Mouse (Mus musculus) thymus, postnatal 14 days (tissue): ENCODE data around the gene 1700020N01Rik.
A peak's percentile ranks its signal among the peaks of the same experiment; 100 is the strongest.

ENCODE experiments used
- DNase-seq: peaks from one replicate; pipeline ENCODE4 v3.0.0; 2021

1700020N01Rik gene

DNA sequence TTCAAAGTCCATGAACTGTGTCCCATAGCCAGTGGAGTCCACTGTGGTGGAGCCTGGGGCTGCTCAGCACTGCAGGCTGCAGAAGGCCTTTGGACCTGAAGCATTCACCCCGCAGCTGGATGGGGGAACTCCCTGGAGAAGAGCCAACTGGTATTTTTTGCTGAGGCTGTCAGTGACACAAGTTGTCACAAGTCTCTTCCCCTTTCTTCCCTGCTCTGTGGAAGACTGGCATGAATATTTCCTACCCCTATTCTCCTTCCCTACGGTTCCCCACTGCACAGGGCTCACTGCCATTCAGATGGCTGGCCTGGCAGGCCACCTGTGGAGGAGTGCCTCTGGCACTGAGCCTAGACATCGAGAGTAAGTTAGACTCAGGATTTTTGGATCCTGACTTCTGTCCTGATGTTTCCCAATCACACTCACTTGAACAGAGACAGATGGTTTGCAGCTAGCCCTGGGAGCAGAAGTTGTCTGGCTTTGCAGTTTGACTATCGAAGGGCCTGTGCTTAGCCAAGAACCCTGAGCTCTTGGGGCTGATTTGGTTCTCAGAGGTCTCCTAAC lies 12.1 kb downstream of the 1700020N01Rik start:
- no peak for DNase-seq

DNA sequence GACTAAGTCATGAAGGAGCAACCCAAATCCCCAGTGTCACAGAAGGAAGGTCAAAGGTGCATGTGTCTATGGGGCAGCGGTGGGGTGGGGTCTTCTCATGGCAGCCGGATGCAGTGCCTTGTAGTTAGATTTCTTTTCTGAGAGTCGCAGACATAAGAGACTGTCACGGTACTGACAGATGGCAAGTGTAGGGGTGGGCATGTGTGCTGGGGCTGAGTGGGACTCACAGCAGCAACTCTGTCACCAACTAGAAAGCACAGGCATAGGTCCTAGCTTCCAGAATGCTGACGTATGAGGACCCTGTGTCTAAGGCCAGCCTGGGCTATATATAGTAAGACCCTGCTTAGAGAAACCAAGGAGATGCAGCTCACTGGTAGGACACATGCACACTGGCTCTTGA lies 12.7 kb downstream of the 1700020N01Rik start:
- DNase-seq: no peak

DNA sequence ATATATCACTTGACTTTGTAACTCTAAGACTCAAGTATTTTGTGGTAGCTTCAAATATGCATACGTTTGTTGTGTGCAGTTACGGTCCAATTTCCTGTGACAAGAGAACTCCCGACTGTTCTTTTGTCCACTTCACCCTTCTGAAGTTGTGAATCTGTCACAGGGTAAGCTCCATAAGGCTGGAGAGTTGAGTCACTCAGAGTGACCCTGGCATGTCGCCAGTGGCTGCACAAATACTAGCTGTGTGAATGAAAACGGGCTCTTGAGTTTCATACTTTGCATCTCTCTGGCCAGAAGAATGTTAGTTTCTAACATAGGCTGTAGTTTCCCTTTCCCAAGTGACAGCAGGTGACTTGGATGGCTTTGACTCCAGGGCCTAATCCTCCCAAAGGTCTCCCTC lies 14.0 kb downstream of the 1700020N01Rik start:
- DNase-seq: no peak

- no peak for DNase-seq
These were observed 16.6 kb downstream of the 1700020N01Rik start for GRCm38 (mm10) chr10:21609583-21609982.

DNA sequence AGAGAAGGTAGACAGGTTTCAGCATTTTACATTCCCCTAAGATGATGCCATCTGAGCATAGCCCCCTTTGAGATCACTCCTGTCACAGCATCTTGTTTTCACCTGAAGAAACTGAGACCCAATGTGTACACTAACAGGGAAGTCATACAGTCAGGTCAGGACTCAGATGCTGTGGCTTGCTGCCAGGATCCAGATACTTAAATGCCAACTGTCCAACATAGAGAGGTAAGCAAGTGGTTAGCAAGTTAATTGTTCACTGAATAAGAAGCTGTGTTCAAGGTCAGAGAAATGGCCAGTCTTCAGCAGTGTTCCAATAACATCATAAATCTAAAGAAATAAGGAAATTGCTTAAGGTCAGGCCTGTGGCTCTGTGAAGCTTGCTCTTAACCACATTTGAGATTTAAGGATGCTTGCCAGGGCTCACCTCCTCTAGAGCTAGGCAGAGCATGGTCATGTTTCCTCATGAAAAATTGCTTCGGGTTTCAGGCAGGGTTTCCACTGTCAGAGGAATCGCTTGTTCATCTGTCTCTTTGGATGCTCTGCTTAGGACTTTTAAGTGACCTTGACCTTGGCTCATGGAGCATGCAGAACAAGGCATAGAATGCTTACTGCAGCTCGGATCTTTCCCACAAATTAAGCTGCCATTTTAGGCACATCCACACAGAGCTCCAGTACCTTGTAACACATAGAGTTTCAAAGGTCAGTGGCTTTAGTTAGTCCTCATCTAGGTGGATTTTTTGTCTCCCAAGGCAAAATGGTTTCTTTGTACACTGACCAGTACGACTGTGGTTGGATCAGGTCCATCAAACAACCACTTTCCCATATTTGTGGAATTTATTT lies 20.3 kb downstream of the 1700020N01Rik start:
- no peak for DNase-seq

DNA sequence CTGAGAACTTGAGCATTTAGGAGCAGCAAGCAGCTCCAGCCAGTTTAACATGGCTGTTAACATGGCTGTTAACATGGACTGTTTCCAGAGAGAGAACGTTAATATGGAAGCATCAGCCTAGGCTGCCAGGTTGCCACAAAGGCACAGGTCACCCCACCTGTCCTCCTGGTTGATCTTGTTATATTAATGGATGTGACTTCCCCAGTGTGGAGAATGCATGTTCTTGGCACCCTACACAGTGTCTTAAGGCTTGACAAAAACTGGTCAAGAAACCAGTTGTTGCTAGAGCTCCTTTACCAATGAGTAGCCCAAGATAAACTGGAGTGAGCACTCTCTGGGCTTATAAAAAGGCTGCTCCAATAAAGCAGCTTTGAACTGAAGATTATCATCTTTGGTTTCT lies 21.6 kb downstream of the 1700020N01Rik start:
- DNase-seq: no peak

GRCm38 (mm10) chr10:21618745-21619508 lies 26.0 kb downstream of the 1700020N01Rik start:
- DNase-seq: no peak

DNA sequence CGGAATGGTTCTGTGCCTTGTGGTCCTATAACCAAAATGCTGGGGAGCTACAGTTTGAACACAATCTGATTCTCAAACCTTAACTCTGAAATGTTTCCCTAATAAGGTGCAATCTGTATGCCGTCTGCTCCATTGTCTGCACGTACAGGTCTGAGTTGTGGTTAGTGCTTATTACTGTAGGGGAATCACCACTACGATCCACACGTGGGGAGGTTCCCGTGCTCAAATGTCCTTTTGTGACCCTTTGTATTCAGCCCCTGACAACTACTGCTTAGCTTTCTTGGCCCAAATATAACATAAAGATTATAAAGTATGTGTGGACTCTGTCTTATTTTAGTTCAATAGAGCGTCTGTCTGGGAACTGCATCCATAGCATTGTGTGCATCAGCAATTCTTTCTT lies 29.1 kb downstream of the 1700020N01Rik start:
- DNase-seq: no peak

DNA sequence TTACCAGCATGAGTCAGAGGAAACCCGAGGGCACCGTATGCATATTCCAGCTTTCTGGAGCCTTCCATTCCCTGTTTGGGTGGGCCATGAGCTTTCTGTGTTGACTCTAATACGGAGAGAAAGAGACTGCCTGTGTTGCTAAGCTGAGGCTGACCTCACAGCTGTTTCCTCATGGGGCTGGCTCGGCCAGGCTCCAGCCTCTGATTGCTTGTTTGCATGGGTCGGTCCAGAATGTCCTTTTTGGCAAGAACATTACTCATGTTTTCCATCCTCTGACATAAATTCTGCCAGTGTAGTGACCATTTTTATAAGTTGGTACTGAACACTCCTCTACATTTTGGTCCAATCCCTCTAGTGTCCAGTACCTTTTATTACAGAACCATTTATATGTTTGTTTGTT lies 35.6 kb downstream of the 1700020N01Rik start:
- no peak for DNase-seq

- no peak for DNase-seq
These were observed 36.2 kb downstream of the 1700020N01Rik start for GRCm38 (mm10) chr10:21629031-21629740.

DNA sequence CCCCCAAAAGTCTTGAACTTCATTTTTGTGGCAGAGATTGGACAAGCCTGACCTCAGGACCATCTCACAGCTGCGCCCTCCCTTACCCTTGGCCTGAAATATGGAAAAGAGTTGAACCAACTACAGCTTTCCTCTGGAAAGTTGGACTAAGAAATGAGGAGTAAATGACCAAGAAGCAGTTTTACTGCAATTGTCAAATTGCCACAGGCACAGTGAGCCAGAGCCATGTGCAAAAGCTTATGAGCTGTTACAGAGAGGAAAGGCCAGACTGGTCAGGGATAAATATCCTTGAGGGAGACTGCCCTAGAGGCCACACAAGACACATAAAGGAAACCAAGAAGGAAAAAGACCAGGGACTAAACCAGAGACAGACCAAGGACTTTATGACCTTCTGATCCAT lies 38.5 kb downstream of the 1700020N01Rik start:
- no peak for DNase-seq

- DNase-seq: no peak
These were observed 39.7 kb downstream of the 1700020N01Rik start for GRCm38 (mm10) chr10:21632687-21633086.

GRCm38 (mm10) chr10:21635988-21636710 lies 43.2 kb downstream of the 1700020N01Rik start:
- DNase-seq: no peak

DNA sequence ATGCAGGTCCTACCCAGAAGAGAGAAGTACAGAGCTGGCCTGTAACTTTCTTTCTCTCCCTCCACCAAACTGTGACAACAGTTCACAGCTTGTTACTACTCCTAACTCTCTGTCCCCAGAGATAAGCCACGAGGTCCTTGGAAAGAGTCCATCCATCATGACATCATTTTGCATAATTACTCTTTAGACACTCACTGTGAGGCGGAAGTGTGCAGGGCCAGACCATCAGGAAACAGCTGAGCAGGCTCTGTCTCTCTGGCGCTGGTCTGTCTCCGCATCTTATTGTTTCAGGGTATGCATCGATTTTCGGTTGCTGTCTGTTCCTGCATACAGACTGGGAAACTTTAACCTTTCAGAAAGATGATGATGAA lies 43.8 kb downstream of the 1700020N01Rik start:
- no peak for DNase-seq

- no peak for DNase-seq
These were observed 58.4 kb downstream of the 1700020N01Rik start for GRCm38 (mm10) chr10:21651388-21651787.

DNA sequence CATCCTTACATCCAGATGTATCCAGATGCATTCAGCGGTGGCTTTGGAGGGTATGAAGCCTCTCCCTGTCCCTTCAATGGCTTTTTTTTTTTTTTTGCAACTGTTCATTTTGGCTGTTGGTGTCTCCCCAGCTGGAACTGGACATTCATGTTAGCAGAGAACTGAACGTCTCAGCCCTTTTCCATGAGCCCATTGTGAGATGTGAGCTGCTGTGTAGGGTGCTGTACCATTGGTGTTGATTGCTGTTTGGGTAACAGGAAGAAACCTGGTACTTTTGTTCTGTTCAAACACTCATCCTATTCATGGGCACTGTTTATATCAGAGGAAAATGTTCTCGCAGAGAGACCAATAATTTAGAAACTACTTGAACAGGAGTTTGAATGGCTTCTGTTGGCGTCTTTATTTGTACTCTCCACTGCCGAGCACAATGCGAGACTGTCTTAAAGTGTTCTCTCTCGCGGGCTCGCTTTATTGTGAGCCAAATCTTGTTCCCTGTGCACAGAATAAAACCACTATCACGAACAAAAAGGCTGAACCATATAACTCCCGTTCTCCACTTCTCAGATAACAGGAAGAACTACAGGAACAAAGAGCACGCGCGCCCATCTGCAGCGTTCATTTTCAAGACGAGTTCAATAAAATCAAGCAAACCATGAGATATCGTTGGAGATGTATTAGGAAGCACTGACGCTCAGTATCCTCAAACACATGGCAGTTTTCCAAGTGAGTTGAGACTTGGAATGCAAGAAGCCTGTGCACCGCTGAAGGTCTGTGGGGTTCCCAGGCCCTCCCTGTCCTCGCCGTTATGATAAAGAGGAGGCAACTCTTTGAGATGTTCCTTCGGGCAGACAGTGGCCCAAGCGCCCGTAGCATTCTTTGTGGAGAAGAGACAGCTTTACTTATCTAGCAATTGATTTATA lies 59.7 kb downstream of the 1700020N01Rik start:
- DNase-seq: no peak

- DNase-seq: peak; percentile 13
These were observed 60.5 kb downstream of the 1700020N01Rik start for GRCm38 (mm10) chr10:21653469-21653868.

GRCm38 (mm10) chr10:21659576-21660246 lies 66.8 kb downstream of the 1700020N01Rik start:
- DNase-seq: no peak

DNA sequence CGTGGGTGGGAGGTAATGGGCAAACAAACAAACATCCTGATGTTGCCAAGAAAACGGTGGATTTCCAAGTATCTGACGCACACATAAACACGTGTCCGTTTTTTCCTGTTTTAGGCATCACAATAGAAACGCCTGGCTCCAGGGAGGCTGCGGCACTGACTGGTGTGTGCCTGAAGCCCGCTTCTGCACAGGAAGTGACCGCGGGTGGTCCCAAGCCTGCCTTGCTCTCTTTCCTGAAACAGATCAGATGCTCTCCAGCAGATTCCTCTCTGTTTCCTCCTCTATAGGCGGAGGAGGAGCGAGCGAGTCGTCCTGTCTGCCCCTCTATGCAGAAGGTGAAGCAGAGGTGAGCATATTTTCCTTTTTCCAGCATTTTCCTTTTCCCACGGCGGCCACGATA lies 76.0 kb downstream of the 1700020N01Rik start:
- DNase-seq: no peak

DNA sequence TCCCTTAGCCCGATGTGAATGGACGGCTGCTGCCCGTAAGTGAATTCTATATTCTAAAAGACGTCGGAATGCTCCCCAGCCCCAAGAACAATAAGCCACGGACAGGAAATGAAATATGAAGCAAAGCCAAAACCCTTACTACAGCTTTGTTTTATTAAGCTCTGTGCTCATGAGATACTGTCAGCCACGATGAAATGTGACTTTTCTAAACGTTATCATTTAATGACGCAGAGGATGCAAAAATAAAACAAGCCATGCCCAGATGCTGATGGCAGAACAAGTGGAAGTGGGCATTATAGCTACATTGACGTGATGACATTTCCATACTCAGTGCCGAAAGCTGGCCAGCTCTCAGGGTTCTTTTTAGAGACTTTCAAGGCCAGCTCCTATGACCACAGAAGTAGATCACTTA lies 76.8 kb downstream of the 1700020N01Rik start:
- no peak for DNase-seq

- DNase-seq: no peak
These were observed 77.2 kb downstream of the 1700020N01Rik start for GRCm38 (mm10) chr10:21670168-21670567.
